Mouse (Mus musculus) brain, embryonic 18.5 days (tissue): Measurements from ENCODE around the gene Cth.

ENCODE experiments used
- DNase-seq: peaks from one replicate; pipeline ENCODE4 v3.0.0-alpha.2; 2012; ENCODE audit warnings: low read depth, low spot score

Gene Cth

DNA sequence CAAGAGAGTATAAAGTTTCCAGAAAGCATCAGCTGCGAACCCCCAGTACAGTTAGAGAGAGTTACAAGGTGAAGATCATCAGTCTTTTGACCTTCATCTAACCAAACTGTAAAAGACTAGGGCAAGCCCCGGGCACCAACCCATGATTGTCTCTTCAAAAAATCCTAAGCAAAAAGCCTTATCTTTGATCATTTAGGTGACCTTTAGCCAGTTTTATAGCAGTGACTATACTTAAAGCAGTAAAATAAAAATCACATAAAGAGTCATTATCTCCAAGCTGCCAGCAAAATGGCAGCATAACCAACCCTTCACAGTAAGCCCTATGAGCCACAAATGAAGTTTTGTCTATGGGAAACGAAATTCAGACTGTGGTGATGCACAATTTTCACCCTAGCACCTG, 14.6 kb downstream of the Cth start:
- no peak for DNase-seq

DNA sequence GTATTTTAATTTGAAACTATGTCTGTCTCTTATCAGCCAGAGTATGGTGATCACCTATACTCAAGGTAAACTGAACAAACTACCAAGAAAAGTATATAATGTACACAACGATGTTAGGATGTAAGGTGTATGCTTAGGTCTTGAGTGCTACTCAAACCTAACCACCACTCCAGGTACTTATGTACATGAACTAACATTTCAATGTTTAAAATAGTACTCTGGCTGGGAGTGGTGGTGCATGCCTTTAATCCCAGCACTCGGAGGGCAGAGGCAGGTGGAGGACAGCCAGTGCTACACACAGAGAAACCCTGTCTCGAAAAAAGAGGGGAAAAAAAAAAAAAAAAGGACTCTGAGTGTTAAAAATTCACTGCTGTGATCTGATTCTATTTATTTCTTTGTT, 16.7 kb downstream of the Cth start:
- no peak for DNase-seq

DNA sequence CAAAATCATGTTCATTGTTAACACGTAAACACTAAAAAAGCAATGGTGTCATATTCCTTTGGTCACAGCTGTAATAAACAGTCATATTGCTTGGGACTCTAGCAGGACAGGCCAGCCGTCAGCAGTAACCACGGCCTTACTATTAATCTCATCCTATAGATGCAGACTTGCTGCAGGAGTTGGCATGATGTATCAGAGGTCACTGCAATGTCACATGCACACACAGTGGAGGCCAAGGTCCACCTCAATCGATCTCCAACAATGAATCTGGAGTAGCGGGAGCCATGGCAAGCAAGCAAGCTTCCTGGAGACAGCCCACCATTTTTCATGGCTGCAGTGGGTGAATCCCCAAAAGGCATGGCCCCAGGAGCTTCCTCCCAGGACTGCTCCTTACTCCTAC, 23.2 kb downstream of the Cth start:
- no peak for DNase-seq

DNA sequence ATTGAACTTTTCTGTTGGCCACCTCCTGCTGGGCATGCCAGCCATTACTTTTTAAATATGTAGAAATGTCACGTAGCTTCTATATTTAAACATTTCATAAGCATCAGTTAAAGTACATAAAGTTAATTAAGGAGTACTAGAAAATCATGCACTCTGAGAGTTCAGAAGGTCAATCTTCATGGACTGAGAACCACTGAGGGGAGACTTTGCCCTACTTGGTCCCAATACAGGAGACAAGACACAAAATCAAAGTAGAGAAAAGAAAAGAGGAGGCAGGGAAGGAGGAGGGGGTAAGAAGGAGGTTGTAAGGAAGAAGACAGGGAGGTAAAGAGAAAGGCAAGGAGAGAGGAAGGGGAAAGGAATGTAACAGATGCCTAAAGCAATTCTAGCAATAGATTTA, 24.9 kb downstream of the Cth start:
- DNase-seq: no peak

DNA sequence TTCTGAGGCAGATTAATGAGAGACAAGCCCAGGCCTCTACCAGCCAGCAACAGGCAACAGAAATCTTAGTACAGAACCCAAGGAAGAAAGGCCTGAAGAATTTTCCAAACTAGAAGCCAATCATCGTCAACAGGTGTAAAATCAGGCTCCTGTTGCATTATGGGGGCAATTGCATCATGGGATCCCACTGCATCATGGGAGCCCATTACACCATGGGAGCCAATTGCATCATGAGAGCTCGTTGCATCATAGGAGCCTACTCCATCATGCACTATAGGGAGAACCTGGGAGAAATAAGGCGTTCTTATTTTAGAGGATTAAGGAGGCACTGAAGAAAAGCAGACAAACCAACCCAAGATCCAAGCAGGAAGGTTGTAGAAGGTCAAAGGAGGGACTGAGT, 27.2 kb downstream of the Cth start:
- DNase-seq: no peak

DNA sequence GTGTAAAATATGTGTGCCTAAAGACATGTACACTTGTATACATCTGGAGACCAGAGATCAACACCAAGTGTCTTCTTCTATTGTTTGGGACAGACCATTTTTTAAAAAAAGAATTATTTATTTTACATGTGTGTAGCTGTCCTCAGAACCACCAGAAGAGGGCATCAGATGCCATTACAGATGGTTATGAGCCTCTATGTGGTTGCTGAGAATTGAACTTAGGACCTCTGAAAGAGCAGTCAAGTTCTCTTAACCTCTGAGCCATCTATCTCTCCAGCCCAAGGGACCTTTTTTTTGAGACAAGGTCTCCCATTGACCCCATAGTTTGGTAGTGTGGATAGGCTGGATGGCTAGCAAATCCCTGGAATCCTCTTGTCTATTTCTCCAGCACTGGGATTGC, 33.1 kb downstream of the Cth start:
- DNase-seq: no peak

DNA sequence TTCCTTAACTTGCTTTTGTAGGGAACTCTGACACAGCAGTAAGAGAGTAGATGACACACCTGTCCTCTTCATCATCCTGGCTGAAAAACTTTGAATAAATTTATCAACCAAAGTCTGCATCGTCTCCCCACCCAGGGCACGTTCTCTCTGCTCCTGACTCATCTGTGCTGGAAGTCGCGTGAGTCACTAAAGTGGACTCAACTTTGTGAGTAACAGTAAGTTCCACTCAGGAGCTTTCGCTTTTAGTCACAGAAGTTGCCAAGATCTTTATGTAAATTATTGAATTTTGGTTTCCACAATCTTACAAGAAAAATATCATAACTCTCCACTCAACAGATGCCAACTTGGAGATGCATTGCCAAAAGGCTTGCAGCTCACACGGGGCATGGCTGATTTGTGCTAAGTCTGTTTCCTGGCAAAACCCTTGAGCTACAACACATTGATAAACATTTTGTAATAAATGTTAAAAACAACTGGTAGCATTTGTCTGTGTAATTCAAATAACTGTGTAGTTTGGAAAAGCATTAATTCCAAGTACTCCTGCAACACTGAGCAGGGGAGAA, 40.7 kb downstream of the Cth start:
- no peak for DNase-seq

DNA sequence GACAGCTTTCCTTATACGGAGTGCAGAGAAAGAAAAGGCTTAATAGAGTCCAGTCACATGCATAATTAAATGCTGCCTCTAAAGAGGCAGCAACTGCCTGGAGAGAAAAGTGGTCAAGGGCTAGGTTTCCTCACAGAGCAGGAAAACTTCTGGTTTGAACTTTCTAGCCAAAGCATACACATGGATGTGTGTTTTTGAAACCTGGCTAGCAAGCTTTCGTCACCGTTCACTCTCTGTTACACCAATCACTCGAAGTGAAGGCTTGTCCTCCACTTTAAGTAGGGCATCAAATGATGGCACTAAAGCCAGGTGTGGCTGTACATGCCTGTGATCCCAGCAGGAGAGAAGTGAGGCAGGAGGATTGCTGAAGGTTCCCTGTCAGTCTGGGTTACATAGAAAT, 41.8 kb downstream of the Cth start:
- DNase-seq: no peak

DNA sequence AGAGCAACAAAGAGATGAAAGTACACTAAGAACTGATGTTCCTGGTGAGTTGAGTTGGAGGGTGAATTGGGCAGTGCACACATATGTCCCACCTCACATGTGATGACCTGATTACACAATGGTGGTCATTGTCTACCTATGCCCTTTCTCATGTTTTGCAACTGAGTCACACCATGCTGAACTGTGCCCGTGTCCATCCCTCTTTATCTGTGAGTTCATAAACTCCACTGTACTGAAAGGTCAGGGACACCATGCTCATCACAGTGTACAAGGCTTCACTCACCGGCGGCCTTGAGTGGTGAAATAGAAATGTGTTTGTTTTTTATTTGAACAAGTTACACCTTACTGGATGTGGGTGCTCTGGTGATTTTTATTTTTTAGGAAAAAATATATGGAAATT, 42.9 kb downstream of the Cth start:
- no peak for DNase-seq

DNA sequence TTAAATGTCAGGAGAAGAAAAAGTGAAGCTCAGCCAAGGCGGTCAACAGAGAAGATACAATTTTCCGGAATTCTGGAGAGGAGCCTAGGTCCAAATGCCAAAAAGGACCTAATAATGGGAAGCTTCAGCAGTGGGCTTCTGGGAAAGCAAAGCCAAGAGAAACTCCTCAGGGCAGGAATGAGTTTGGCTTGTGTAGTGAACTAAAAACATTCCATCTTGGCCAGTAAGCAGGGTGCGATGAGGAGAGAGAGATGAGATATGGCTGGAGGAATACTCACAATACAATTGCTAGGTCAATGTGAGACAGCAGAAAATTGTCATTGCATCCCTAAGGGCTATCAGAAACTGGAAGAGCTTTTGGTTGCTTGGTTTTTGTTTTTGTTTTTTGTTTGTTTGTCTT, 43.9 kb downstream of the Cth start:
- no peak for DNase-seq

DNA sequence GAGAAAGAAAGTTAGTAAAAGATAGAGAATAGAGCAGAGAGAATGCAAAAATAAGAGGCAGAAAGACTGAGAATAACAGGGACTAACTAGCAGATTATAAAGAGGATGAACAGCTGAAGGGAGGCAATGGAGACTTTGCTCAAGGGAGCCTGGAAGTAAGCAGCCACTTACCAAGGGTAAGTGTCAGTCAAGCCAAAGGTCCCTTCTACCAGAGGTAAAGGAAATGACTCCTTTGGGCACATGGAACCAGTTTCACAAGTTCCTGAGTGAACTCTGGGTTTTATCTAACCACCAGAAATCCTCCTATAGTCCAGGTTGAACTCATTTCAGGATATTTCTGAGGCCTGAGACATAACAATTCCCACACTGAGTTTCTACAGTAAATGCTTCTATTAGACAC, 47.0 kb downstream of the Cth start:
- no peak for DNase-seq

DNA sequence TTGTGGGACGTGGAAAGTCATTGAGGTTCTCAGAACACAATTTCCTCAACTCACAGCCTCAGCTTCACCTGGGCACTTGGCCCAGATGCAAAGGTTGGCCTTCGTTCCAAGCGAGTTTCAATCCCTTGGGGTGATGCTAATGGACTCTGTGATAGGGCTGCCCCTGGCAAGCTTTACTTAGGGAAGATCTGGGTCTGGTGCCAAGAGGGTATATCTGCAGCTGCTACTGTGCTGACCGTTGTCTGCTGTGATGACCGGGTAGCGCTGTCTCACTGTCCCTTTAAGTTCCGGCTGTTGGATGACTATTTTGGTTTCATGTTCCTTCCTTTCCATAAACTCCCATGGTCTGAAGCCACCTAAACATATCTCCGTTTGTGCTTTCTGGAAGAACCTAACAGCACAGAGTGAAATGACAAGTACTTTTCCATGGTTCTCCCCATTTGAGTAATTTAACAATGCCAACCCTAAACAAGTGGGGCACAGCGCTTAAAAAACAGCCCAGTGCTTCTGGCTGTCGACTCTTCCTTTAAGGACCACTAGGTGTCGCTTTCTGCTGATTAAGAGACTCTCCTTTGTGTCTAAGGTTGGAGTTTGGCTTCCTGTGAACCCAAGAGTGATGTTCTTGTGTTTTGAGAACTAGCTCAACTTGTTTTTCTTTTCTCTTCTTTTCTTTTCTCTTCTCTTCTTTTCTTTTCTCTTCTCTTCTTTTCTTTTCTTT, 48.3 kb downstream of the Cth start:
- peak; percentile 24 for DNase-seq

DNA sequence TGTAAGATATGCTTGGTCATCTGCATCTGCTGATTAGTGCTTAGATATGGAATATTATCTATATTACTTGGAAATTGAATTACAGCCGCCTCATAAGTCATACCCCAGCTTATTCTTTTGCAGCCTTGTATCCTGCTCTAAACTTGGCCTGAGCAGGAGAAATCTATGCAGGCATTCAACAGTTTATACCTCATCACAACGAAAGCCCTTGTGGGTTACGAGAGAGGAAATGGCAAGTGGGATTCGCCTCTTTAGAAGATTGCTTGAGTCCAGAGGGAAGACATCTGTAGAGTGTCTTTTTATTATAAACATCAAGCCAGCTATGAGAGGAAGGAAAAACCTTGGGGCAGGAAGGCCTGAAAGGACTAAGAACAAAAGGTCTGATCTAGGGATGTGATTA, 52.0 kb downstream of the Cth start:
- no peak for DNase-seq

DNA sequence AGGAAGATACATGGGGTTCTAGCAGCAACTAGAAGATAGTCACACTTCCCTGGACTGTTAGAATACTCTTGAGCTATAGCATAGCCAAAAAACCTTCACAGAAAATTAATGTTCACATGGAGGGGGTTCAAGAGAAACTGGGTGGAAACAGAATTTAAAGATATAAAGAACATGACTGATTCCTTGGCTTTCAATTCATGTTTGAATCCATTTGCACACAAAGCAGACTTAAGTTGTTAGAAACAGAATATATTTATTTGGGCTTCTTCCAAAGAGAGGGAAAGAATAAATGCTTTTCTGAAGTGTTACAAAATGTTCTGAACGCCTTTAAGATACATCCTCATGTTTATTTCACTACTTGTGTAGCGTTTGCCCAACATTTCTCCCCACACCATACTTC, 57.0 kb downstream of the Cth start:
- DNase-seq: no peak

DNA sequence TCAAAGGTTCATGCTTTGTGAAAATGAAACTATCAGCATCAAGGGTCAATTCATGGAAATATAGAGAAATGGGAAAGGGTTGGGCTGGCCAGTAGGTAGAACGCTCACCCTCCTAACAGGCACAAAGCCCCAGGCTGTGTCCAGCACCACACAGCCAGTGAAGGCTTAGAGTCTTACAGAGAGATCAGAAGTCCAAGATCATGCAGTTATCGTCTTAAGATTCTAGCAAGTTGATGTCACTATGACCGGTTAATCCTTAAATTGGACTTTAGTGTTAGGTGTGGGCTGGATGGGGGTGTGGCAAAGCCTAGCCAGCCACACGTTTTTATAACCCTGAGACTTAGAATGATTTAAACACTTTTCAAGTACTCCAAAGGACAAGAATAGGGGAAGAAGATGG, 58.6 kb downstream of the Cth start:
- DNase-seq: no peak

DNA sequence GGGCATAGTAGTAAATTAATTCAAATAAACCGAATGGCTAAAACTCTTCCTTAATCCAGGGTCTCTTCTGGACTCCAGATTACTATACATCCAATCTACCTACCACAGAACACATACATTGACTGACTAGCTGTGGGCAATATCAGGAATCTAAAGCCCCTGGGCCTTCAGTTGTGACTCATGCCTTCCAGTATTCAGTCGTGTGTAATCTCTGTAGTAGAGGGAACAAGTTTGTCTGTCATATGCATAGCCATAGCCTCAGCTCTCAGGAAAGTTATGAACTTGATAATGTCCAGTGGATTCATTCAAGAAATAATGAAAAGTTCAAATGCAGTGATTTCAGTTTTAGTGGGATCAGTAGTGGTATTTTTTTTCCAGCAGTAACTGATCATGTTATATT, 59.0 kb downstream of the Cth start:
- no peak for DNase-seq

DNA sequence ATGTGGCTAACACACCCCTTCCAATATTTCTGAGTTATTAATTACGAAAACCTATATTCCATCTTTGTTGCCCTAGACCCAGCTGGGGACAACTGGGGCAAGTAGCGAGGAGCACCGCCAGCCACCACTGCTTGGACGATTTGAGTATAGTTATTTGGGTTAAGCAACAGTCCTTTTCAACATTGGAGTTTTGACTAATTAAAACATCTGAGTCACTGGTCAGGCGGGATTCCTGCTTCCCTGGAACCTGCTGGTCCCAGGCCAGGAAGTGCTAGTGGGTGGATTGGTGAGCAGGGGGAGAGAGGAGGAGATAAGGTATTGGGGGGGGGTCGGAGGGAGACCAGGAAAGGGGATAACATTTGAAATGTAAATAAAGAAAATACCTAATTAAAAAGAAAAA, 59.4 kb downstream of the Cth start:
- DNase-seq: no peak

DNA sequence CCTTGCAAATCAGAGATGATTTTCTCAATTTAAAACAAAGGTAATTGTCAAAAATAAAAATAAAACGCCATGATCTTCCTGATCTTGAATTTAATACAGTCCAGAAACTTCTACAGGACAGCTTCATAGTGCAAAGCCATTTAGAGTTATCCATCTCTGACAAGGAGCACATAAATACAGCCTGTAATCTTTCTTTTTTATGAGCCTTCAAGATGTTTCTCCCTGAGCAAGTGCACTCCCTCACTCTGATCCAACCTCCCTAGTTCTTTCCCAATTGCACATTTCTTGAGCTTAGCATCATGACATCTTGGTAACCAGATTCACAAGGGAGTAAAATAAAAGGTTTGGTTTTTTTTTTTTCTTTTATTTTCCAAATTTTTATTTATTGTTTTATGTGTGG, 72.1 kb downstream of the Cth start:
- DNase-seq: no peak

DNA sequence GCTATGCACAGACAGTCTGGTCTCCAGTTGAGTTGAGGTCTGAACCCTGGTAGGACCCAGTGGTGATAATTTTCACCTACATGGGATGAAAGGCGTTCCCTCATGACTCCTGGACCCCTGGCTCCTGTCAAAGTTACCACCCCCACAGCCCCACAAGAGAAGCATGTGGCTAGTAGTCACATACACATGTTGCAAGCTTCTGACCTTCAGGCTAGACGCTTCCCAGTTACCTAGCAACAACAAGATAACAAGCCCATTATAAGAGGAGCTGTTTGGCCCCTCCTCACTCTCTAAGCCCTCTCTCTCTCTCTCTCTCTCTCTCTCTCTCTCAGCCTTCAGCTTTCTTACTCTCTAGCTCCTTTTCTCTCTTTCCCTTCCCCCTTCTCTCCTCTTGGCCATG, 76.4 kb downstream of the Cth start:
- DNase-seq: no peak

DNA sequence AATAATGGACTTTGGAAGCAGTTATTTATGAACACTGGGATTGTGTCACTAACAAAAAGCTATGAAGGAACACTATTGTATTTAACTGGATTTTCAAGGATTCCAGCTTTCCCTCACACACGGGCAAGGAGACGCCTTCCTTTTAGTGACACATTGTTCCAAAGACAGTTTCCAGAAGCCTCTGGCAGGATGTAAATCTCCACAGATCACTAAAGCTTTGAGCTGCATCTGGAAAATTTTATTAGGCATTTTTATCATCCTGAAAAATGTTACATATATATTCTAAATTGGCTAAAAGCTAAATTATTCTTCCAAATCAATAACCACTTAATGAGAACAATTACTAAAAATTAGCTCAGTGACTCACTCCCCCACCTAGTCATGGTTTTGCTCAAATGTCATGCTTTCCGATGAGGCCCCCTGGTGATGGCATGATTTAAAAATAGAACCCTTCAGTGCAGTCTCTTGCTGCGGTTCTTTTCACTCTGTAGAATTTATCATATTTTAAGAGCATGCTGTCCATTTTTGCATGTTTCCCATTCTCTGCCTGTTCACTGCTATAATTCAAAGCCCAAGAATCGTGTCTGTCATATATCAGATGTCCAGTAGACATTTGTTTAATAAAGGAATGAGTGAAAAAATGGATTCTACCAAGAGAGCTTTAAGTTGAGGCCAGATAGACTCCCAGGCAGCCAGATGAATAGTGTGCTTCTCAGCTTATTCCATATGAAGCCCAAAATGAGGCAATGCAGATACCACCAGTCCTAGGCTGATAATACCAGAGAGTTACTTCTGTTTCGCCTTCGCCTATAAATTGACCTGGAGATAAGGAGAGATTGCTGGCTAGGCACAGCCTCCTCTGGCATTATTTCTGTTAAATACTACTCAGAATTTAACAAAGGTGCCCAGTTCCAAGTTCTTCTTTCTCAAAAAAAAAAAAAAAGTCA, 77.3 kb downstream of the Cth start:
- no peak for DNase-seq
